Mouse (Mus musculus) thymus, adult 2 months (tissue): ENCODE results near the gene Trim41.

Experiments used
- CTCF ChIP-seq: fragments of 200-500 bp; IDR thresholded peaks from 2 replicates; pipeline ENCODE4 v1.5.1; 2012; ENCODE audit warnings: mild to moderate bottlenecking, control low read depth, low read length, moderate library complexity, borderline replicate concordance; ENCODE audit not compliant: control insufficient read depth, poor library complexity, insufficient read depth; ENCODE audit errors: extremely low read depth
- POLR2A ChIP-seq: fragments of 200-500 bp; IDR thresholded peaks from 2 replicates; pipeline ENCODE4 v1.6.1; 2012; ENCODE audit warnings: mild to moderate bottlenecking, low read length, control low read depth, moderate library complexity; ENCODE audit not compliant: control insufficient read depth, poor library complexity, insufficient read depth; ENCODE audit errors: extremely low read depth

DNA sequence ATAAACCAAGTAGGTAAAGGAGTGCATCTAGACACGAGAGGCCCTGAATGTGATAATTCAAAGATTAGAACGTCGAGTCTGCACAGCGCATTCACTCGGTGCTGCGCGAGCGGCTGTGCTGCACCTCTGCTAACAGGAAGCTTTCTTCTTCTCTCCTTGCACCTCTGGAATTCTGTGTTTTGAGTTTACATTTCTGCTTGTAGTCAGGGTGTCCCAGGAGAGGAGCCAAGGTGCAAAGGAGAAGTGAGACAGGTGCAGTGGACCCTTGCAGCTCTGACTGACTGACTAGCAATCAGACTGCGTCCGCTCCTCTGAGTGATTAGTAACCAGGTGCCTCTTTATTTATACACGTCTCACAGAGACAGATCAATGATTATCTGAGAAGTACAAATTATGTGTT, 26.0 kb upstream of the Trim41 start:
- TF ChIP-seq CTCF (no peak), POLR2A (no peak)
